Comparison of ENCODE assay signal across 1 mouse cellular context in the genomic region with DNA sequence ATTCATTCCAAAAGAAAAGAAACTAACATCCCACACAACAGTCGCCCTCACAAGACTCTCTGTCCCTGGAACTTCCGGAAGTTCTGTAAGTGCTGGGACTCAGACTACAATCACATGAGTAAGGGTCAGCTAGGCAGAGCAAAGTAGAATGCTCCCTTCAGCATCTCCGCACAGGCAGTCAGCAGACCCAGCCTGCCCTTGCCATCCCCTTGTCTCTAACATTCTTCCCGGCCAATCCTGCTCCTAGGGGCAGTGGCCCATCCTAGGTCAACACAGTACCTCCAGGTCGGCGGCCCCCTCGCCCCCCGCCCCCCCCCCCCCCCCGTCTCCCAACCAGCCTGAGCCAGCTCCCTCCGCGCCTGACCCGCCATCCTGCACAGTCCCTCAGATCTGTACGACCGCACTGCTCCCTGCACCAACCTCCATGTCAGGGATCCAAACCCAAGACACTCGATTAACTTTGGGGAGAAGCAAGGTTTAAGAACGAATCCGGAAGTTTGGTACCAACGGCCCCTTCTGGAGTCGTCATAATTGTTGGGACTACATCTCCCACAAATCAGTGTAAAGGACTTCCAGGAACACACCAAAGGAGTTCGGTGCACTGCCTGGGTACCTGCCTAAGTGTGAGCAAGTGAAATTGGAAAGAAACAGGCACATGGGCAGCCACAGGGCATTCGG.
TF ChIP-seq lines count a peak whose summit lies in the region.

A gene (minus strand): TSS at position 533 of the 678 bp plus-strand sequence.

TF ChIP-seq in myocyte, 11 proteins besides CTCF, POLR2A, EP300 and RAD21 (continued from another document):
- TF ChIP-seq TCF12 (IDR thresholded peaks at IDR 0.05; ENCODE audit: insufficient read depth, poor library complexity, severe bottlenecking) = no peak
- TF ChIP-seq CEBPB (IDR thresholded peaks at IDR 0.05; ENCODE audit: insufficient read depth, poor library complexity, severe bottlenecking) = no peak
- no peak for TF ChIP-seq MAX (IDR thresholded peaks at IDR 0.05; ENCODE audit: low read depth)
